Mouse (Mus musculus) right cerebral cortex, adult 2 months (tissue): Measurements from ENCODE around the gene Zfp472.
A peak's percentile ranks its signal among the peaks of the same experiment; 100 is the strongest.

ENCODE experiments used
- DNase-seq, 2 experiments: peaks; one replicate each; pipeline ENCODE4 v3.0.0; 2021 to 2022; ENCODE audit warnings: low spot score in 2 of 2

Gene Zfp472

GRCm38 (mm10) chr17:32965623-32966290, at the start of gene Zfp472:
Gene Zfp472 (plus strand): TSS chr17:32965814.
- DNase-seq = peak; percentile 94 to 96

- DNase-seq = no peak
These were observed 49.5 kb upstream of the Zfp472 start for GRCm38 (mm10) chr17:32916075-32916474.

GRCm38 (mm10) chr17:32917131-32917530, 48.5 kb upstream of the Zfp472 start, which contains the start of gene Cyp4f14:
Gene Cyp4f14 (minus strand): TSS chr17:32917342.
- DNase-seq = peak in 1 of 2 experiments; percentile 8

GRCm38 (mm10) chr17:32919123-32919522, 46.5 kb upstream of the Zfp472 start:
- no peak for DNase-seq

- no peak for DNase-seq
These were observed 41.9 kb upstream of the Zfp472 start for GRCm38 (mm10) chr17:32923681-32924080.

- DNase-seq = peak; percentile 49 to 61
These were observed 40.8 kb upstream of the Zfp472 start for GRCm38 (mm10) chr17:32924658-32925312.

GRCm38 (mm10) chr17:32927803-32928202, 37.8 kb upstream of the Zfp472 start:
- no peak for DNase-seq

GRCm38 (mm10) chr17:32939831-32940230, 25.8 kb upstream of the Zfp472 start:
- no peak for DNase-seq

GRCm38 (mm10) chr17:32943661-32944060, 22.0 kb upstream of the Zfp472 start:
- DNase-seq = no peak

GRCm38 (mm10) chr17:32944402-32945035, 21.1 kb upstream of the Zfp472 start:
- no peak for DNase-seq

- no peak for DNase-seq
These were observed 18.9 kb upstream of the Zfp472 start for GRCm38 (mm10) chr17:32946716-32947115.

- peak; percentile 81 to 90 for DNase-seq
These were observed 18.2 kb upstream of the Zfp472 start, which contains the start of gene Cyp4f13 for GRCm38 (mm10) chr17:32947215-32947914. Gene Cyp4f13 (minus strand): TSS chr17:32947402.

- no peak for DNase-seq
These were observed 15.5 kb upstream of the Zfp472 start for GRCm38 (mm10) chr17:32950136-32950535.

GRCm38 (mm10) chr17:32951006-32951405, 14.6 kb upstream of the Zfp472 start:
- DNase-seq = no peak

- peak; percentile 87 to 88 for DNase-seq
These were observed 14.2 kb upstream of the Zfp472 start for GRCm38 (mm10) chr17:32951441-32951840.

- DNase-seq = no peak
These were observed 376 bp upstream of the Zfp472 start for GRCm38 (mm10) chr17:32965253-32965622.

- DNase-seq = no peak
These were observed 15.7 kb downstream of the Zfp472 start for GRCm38 (mm10) chr17:32981361-32981760.

GRCm38 (mm10) chr17:32986301-32986700, 20.7 kb downstream of the Zfp472 start:
- no peak for DNase-seq

GRCm38 (mm10) chr17:32991965-32992698, 26.5 kb downstream of the Zfp472 start:
- DNase-seq = no peak

GRCm38 (mm10) chr17:32992699-32993474, 27.3 kb downstream of the Zfp472 start, which contains the start of gene Zfp952:
Gene Zfp952 (plus strand): TSS chr17:32993129.
- DNase-seq = peak; percentile 94 to 98

- no peak for DNase-seq
These were observed 32.9 kb downstream of the Zfp472 start for GRCm38 (mm10) chr17:32998492-32998891.
